Mouse (Mus musculus) olfactory bulb, adult 2 months (tissue): ENCODE data around the gene Gsdme.

ENCODE experiments used
- CTCF ChIP-seq: fragments of 200-500 bp; IDR thresholded peaks from 2 replicates; pipeline ENCODE4 v1.5.1; 2012; ENCODE audit warnings: low read depth, mild to moderate bottlenecking, low read length, moderate library complexity; ENCODE audit not compliant: insufficient read depth
- POLR2A ChIP-seq: fragments of 200-500 bp; IDR thresholded peaks from 2 replicates; pipeline ENCODE4 v1.6.1; 2012; ENCODE audit warnings: mild to moderate bottlenecking, low read depth, low read length, moderate library complexity; ENCODE audit not compliant: insufficient read depth

GRCm38 (mm10) chr6:50279642-50280041 lies 16.0 kb upstream of the Gsdme start:
- TF ChIP-seq CTCF, result no peak
- TF ChIP-seq POLR2A, result no peak
